Mouse (Mus musculus): ENCODE data around the gene Dner. TPM values are rescaled to one million over a fixed set of nuclear protein-coding genes. Genes with fewer than 3 reads are reported as not detected.
A peak's percentile ranks its signal among the peaks of the same experiment; 100 is the strongest.

The Dner gene
- total RNA-seq, 2 experiments from 2014 or later: 0.47 to 0.90 TPM

DNA sequence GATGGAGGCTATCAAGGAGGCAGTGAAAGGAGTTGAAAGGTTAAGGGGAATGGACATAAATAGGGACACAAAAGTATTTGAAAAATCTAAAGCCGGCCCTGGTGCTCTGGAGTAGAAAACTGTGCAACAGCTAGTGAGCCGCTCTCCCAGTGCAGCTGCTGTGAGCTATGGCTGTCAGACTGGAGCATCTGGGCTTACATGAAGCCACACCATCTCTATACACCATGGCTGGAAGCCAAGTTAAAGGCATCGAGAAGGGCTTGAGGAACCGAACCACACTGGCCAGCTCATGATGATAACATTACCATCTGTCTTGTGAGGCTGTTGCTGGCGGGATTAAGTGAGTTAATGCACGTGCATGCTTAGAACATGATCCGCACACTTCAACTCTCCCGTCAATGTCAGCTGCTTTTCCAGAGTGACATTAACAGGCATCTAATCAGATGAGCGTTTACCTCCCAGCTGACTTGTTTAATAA is 278.2 kb downstream of the Dner start:
- intact Hi-C loops (cut with DNase I; ENCODE audit: low total_unique reads): no loop called here
- DNase-seq: no peak

DNA sequence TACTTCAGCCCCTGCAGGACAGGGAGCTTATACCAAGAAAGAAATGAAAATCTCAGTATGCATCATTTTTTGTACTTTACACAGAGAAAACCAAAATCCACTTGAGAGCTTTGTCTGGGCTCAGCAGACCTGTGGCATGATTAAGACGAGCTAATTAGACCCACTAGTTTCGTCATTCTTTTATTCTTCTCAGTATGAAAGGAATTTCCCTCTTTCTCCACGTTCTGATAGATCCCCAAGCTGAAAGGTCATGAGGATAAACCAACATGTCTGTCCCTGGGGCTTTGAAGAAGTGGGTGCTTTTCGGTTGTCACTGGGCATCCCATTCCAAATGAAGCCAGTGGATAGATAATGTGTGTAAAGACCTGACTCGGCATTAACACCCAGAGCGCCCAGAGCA is 278.7 kb downstream of the Dner start:
- DNase-seq: no peak
- intact Hi-C loops (cut with DNase I; ENCODE audit: low total_unique reads): no loop called here

DNA sequence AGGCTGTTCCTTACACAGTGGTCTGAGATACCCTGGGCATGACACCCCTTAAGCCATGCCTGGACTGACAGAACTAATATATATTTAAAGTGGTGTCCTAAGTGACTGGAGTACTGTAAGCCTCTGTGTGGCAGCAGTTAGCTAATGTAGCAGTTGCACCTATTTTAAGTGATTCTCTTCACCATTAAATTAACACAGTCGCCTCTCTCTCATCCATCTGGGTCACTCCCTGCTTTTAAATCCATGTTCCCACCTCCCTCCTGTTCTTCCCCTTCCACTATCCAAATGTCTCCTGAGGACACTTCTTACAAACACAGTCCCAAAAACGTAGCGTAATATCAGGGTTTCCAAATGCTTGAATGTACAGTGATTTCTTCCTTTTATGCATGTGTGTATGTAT is 281.6 kb downstream of the Dner start:
- intact Hi-C loops (cut with DNase I; ENCODE audit: low total_unique reads): no loop called here
- DNase-seq: no peak

DNA sequence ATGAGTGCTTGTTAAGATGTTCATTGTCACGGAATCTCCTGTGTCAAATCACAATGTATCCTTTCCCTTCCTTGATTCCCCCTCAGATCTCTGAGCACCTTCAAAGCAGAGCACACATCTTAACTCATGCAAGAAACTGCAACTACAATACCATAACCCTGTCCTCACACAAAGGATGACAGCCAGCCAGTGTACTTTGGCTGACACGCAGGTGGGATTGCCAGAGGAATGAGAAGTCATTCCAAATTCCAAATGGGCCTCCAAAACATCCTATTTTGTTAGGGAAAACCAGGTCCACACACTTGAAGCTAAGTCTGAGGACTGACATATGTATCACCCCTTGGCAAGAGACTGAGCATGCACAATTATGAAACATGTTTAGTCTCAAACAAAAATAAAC is 286.5 kb downstream of the Dner start:
- peak; percentile 29 for DNase-seq
- intact Hi-C loops (cut with DNase I; ENCODE audit: low total_unique reads): no loop called here

DNA sequence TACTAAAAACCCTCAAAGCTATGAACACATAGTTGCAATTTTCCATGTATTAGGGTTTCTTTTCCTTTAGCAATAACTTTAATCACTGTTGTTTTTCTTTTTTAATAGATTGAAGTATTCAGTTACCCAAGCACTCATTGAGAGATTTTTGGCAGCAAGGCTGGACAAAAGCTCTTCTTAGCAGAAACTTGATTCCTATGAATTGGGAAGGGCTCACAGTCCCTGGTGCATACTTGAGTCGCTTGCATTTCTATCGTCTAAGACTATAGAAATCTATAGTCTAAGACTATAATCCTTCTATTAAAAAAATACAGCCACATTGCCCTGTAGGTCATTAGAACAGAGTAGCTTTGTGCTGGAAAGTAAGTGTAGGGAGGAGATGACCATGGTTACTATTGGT is 287.1 kb downstream of the Dner start:
- DNase-seq: no peak
- intact Hi-C loops (cut with DNase I; ENCODE audit: low total_unique reads): no loop called here

DNA sequence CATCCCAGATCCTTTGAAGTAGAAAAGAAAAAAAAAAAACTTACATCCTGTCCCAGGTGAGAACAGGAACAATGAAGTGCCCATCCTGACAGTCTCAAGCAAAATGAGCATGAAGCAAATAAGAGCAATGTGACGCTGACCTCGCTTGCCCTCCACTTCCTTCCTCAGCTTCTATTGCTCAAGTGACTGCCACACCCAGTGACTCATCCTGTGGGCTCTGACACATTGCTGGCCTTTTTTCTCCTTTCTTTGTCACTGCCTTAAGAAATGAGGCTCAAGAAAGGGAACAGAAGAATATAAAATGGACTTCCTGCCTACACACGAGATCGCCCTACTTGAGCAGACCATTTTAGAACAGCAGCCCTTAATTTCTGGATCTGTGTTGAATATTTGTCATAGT is 289.1 kb downstream of the Dner start:
- intact Hi-C loops (cut with DNase I; ENCODE audit: low total_unique reads): no loop called here

DNA sequence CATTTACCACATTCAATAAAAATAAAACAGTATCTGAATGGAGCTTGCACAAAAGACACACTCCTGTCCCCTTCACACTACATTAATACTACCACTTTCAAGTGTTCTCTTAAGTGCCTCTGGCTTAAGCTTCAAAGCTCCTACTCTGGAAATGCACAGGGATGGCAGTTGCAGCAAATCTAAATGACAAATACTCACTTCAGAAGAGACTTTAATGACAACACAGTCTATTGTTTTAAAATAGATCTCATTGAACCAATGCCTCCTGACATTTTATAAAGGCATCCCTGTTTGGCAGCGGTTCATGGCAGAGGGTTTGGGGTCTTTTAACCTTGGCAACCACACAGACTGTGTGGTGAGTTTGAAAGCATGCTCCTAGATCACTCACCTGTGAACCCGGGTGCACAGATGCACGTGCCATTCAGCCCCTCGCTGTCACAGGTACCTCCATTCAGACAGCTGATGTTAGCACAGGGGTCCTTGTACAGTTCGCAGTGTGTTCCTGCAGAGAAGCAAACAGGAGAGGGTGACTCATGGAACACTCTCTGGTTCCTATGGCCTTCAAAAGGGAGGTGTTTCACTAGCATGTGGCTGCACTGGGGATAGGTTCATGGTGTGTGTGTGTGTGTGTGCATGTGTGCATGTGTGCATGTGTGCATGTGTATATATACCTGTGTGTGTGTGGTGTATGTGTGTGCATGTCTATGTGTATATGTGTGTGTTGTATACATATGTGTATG is 290.3 kb downstream of the Dner start:
- DNase-seq: no peak
- intact Hi-C loops (cut with DNase I; ENCODE audit: low total_unique reads): no loop called here

More for the DNA sequence above, 289.1 kb downstream of the Dner start:
- DNase-seq: peak; percentile 51

DNA sequence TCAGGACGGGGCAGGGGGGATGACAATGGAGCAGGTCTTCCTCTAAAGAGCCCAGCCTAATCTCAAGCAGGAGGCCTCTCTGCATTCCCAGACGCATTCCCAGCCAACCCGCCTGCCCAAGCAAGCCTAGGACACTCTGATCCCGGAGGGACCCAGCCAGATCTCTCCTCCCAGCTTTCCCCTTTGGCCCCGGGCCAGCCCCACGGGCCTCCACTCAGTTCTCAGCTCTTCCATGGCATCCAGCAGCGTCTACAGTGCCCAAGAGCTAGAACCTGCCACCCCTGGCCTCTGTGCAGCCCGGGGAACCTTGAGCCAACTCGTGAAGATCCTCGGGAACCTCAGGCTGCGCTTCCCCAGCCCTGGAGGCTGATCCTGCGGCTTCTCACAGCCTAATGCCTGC is 291.1 kb downstream of the Dner start:
- DNase-seq: peak; percentile 24
- intact Hi-C loops (cut with DNase I; ENCODE audit: low total_unique reads): no loop called here

DNA sequence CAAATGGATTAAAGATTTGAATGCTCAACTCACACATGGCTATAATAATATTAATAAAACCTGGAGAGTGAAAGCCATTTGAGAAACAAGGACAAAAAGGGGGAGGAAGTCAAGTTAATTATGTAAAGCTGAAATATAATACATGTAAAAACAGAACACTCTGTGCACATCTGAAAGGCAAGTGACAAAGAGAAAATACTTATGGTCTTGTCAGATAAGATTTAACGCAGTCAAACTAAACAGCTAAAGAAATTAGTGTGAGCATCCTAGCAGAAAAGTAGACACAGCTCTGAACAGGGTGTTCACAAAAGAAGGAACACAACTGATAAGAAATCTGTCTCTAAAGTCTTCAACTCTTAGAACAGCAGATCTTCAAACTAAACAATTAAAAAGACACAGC is 293.9 kb downstream of the Dner start:
- intact Hi-C loops (cut with DNase I; ENCODE audit: low total_unique reads): no loop called here
- DNase-seq: no peak

DNA sequence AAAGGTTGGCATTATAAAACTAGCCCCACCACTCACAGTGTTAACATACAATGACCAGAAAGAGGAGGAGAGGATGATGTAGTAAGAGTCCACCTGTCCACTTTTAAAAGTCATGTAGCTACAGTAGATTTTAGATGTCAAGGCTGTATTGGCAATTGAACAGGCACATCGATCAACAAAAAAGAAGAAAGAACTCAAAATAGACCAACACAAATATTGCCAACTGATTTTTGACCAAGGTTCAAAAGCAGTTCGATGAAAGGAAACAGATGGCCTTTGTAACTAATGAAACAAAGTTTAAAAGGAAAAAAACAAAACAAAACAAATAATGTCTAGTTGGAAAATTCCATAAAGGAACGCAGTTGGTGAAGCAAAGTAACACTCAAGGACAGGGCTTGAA is 296.4 kb downstream of the Dner start:
- DNase-seq: no peak
- intact Hi-C loops (cut with DNase I; ENCODE audit: low total_unique reads): no loop called here

DNA sequence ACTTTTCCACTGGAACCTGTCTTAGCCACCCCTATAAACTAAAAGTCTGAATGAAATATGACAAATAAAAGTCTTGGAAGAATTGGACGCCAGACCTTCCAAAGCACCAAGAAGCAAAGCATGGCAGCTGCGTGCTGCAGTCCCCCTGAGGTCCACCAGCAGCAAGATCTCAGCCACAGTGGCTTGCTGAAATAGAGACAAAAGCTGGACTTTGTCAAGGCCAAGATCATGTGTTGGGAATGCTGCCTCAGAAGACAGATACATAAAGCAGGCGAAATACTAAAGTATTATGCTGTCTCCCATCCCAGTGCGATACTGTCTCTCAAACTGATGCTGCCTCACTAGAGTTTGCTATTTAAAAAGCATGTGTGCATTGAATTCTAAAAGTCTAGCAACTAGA is 296.9 kb downstream of the Dner start:
- no peak for DNase-seq
- intact Hi-C loops (cut with DNase I; ENCODE audit: low total_unique reads): no loop called here

DNA sequence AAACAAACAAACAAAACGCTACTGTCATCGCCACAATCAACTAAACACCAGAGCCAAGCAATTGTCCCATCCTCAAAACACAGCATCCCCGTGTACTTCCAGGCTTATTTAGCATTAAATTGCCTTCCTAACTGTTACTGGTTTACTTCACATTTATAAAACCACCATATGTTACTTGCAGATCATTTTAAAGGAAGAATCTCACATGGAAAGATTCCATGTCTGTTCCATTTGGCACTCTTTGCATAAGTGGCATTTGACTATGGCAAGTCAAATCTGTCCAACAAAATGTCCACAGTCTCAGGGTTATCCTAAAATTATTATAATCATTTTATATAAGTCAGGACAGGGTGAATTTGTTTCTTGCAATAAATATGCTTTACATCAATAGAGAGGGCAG is 299.2 kb downstream of the Dner start:
- DNase-seq: no peak
- intact Hi-C loops (cut with DNase I; ENCODE audit: low total_unique reads): no loop called here

DNA sequence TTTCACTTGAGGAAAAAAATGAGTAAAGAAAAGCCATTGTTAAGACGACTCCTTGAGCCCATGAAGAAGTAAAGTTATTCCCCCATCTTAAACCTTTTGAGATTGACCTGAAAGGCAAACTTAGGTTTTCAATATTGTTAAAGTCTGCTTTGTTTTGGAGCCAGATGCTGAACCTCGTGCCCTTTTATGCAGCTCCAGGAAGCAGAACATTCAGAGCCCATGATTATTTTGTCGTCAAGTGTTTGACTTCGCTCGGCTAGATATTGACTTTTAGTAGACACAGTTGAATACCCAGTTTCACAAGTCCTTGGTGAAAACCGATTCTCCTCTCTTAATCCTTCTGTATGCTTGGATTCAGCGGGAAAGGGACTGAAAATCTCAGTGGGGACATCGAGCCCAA is 300.1 kb downstream of the Dner start:
- intact Hi-C loops (cut with DNase I; ENCODE audit: low total_unique reads): no loop called here
- DNase-seq: no peak

DNA sequence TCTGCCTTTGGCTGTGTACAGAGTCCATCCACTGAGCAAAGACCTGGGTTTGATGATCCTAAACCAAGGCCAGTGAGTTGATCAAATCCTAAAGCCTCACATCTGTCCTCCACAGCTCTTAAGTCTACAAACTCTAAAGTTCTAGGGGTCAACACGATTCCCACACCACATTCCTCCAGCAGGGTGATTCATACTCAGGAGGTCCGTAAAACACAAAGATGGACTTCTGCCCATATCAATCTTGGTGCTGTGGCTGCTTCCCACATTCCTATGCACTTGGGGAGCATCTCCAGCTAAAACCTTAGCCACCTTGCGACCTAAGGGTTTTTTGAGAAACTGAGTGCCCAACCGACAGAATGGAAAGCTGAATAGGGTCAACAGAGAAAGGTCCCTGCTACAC is 305.1 kb downstream of the Dner start:
- intact Hi-C loops (cut with DNase I; ENCODE audit: low total_unique reads): no loop called here
- DNase-seq: no peak

DNA sequence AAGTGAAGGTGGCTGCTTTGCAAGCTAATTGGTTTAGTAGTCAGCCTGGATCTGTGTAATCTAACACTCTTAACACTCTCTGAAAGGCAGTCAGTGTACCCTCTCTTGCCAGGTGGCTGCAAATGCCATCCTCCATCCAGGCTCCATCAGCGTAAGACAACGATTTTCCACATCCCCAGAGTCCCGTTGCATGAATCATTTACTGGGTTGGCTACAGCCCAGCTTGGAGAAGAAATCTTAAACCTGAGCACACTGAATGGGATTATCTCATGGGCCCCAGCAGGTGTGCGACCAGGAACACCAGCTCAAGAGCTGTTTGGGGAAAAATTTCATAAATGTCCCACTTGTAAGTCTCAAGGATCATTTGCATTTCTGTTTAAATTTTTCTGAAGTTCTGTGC is 308.4 kb downstream of the Dner start:
- DNase-seq: no peak
- intact Hi-C loops (cut with DNase I; ENCODE audit: low total_unique reads): no loop called here

DNA sequence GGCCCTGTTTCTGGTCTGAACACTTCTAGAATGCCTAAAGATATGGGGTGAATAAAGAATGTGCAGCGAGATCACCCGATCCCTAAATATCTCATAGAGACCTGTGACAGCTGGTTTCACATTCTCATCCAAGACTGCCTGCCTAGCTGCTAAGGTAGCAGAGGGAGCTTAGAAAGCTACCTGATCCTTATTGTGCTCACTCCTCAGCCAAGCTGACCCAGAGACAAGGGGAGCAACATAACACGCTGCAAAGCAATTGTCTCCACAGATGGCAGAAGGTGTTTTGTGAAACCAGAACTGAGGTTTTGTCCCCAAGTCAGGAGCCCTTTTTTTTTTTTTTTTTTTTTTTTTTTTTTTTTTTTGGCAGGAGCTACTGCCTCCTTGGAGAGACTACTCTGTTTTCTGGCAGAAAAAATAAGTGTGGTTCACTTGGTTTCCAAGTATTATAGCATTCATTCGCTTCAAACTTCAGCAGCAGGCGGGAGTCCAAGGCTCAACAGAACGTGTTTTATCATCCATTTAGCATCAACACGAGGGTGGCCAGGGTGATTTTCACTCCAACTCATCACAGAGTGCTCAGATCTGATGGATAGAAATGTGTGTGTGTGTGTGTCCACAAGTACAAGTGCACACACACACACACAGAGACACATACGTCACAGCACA is 309.4 kb downstream of the Dner start:
- DNase-seq: peak; percentile 15
- intact Hi-C loops (cut with DNase I; ENCODE audit: low total_unique reads): no loop called here

DNA sequence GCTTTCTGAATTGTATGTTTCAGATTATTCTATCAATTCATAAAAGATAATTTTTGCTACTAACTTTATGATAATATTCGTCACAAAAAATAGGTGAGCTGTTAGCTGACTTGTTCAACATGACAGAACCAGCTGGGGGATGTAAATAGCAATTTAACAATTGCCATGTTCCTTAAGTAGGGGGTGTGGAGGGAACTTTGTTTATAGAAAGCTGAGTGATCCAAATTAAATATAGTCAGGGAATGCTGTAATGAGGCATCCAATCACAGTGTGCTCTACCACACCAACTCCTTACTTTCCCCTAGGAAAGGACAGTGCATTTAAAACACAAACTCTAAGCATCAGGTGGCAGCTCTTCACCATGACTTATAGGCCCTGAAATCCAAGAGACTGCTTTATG is 313.3 kb downstream of the Dner start:
- no peak for DNase-seq
- intact Hi-C loops (cut with DNase I; ENCODE audit: low total_unique reads): no loop called here

DNA sequence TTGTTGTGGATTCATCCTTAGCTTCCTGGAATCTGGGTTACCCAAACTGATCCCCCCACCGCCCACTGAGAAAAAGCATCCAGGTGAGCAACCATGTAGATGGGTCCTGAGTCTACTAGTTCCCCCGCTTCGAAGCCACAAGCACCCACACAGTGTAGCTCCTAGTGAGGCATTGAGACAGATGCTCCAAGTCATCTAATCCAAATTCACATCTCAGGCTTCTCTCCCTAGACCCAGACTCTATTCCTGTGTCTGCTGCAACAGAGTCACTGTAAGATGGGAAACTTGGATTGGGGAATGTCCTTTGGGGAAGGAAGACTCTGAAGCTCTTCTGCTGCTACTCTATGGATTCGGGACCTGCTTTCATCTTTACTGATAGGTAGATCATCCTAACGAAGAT is 314.0 kb downstream of the Dner start:
- intact Hi-C loops (cut with DNase I; ENCODE audit: low total_unique reads): no loop called here
- DNase-seq: no peak

DNA sequence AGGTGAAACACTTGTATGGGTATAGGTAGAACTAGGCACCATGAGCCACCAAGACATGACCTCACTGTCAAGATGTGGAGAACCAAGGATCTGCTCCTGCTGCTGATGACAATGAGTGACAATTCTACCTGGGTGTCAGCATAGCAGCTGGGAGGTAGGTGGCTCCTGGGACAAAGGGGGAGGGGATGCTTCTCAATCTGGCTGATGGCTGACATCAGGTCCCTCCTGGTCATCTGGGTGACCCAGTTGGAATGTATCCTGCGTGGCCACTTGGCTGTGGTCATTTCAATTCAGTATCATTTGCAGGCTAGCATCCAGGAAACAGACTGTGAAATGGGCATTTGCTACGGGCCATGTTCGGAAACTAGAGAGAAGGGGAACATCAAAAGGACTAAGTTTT is 315.1 kb downstream of the Dner start:
- DNase-seq: no peak
- intact Hi-C loops (cut with DNase I; ENCODE audit: low total_unique reads): no loop called here

DNA sequence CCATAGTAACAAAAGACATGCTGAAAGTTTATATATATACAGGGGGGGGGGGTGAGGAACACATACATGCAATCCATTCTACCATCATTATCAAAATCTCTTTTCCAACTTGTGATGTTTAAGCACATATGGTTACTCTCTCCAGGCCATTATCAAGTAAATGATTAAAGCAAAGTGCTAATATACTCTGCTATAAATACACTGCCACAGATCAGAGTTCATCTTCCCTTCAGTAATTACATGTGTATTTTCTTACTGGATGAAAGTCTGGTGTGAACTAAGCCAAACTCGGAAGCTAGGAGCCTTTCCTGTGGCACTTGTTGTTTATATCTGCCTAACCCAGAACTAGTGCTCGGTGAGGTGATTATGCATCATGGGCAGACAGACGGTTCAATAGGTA is 328.3 kb downstream of the Dner start:
- DNase-seq: no peak
- intact Hi-C loops (cut with DNase I; ENCODE audit: low total_unique reads): no loop called here

DNA sequence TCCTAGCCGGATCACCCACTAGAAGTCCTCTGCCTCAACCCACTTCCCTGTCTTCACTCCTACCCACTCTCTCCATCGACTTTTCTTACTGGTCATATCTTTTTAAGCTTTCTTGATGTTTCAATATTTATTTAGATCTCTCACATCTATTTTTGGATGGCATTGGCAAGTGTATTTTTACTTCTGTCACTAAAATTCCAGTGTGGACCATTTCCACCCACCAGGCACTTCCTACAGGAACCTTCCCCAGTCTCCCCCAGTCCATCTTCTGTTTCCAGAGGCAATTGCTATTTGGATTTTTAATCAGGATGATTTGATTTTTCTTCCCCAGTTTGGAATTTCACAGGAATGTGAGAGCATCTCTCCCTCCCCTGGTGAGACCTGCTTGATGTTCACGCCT is 329.5 kb downstream of the Dner start:
- intact Hi-C loops (cut with DNase I; ENCODE audit: low total_unique reads): no loop called here
- DNase-seq: no peak

Data from gastrocnemius, postnatal 14 days (tissue).